Mouse (Mus musculus) kidney, embryonic 16.5 days (tissue): Measurements from ENCODE around the gene Ggcx. TPM values are rescaled to one million over a fixed set of nuclear protein-coding genes. Genes with fewer than 3 reads are reported as not detected.
"Not testable (repeated sequence)": the region's sequence is repeated elsewhere in the genome, so short reads cannot be mapped to it uniquely, and the experiment has no call there.

Experiments
- ATAC-seq: fragments of 200-750 bp; cut with Nextera tagmentation; 2 replicates; pipeline ENCODE4 v1.8.0; 2017; ENCODE audit warnings: moderate TSS enrichment; ENCODE audit not compliant: low FRiP score, low TSS enrichment
- H3K27ac ChIP-seq: fragments of 300-500 bp; sonication (generic); 2 replicates; pipeline ENCODE4 v1.5.1; 2014; ENCODE audit warnings: low read length
- H3K27me3 ChIP-seq: fragments of 300-500 bp; sonication (generic); 2 replicates; pipeline ENCODE4 v1.6.1; 2014; ENCODE audit warnings: low read length, control low read depth, mixed read lengths; ENCODE audit not compliant: insufficient read depth
- H3K36me3 ChIP-seq: fragments of 300-500 bp; sonication (generic); 2 replicates; pipeline ENCODE4 v1.6.1; 2014; ENCODE audit warnings: low read length, control low read depth, mixed read lengths; ENCODE audit not compliant: insufficient read depth
- H3K4me1 ChIP-seq: fragments of 300-500 bp; sonication (generic); 2 replicates; pipeline ENCODE4 v1.6.1; 2014; ENCODE audit warnings: low read length, control low read depth, mixed read lengths; ENCODE audit not compliant: insufficient read depth
- H3K4me2 ChIP-seq: fragments of 300-500 bp; sonication (generic); replicated peaks from 2 replicates; pipeline ENCODE4 v1.6.1; 2014; ENCODE audit warnings: low read depth, low read length
- H3K4me3 ChIP-seq: fragments of 300-500 bp; sonication (generic); 2 replicates; pipeline ENCODE4 v1.5.1; 2014; ENCODE audit warnings: mild to moderate bottlenecking, low read length
- H3K9ac ChIP-seq: fragments of 300-500 bp; sonication (generic); replicated peaks from 2 replicates; pipeline ENCODE4 v1.6.1; 2014; ENCODE audit warnings: low read length
- H3K9me3 ChIP-seq: fragments of 300-500 bp; sonication (generic); 2 replicates; pipeline ENCODE4 v1.6.1; 2016; ENCODE audit warnings: low read length, control low read depth
- WGBS: fragments of 180-500 bp; shearing (Covaris S2); extraction: QIAGEN DNeasy Blood & Tissue Kit; methylation state at CpG from one replicate; pipeline ENCODE4 v1.1.7; 2014; 5-methylcytosine and 5-hydroxymethylcytosine counted together
- polyA plus RNA-seq: library from polyadenylated mRNA; unstranded; fragments of >200 nt; fragmentation: Nextera tagmentation; extraction: Ambion mirVana; gene quantifications from 2 replicates; pipeline ENCODE4 v1.2.1, GENCODE M21; 2015

Ggcx gene
- polyA plus RNA-seq, 1 experiment from 2014 or later, result 31.4 TPM

DNA sequence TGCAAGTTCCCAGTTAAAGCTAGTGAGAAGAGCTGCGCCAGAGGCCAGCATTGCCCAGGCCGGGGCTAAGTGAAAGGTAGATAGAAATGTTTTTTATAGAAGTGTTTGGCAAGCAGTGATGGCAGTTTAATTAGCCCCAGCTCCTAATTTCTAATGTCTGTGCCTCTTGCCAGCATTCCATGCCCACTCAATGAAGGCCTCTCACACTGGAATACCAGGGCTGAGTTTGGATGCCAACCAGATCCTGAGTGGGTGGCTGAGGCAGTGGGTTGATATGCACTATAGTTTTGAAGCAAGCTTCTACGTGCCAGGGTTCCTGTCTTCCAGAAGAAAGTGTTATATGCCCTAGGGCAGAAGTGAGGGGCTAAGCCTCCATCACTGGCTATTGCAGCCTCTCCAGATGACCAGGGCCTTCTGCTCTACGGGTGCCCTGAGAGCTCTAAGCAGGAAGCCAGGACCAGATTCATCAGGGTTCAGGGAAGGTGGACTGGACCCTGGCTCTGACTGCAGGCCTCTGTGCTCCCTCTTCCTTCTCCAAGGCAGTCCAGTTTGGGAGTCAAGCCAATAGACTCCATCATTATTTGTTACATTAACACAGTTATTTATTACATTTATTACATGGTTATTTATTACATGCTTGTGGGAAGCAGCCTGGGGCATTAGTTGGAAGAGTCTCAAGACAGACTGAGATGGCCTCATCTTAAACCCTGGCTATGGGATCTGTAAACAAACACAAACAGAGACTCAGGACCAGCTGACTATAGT is 61.3 kb downstream of the Ggcx start:
- H3K9me3 ChIP-seq, result 0 out of 2 replicates have a peak, but pooled peaks cover 4% of the 10 kb centered on the region
- H3K9ac ChIP-seq, result no peak overlapping the region
- no peak overlapping the region for H3K27ac ChIP-seq
- ATAC-seq, result peak; percentile 44; the same call in 1 of the 2 replicates
- H3K36me3 ChIP-seq, result no peaks in the 10 kb centered on the region
- no peak overlapping the region for H3K4me2 ChIP-seq
- peaks cover 10% of the 10 kb centered on the region for H3K4me1 ChIP-seq
- no peaks in the 10 kb centered on the region for H3K27me3 ChIP-seq
- H3K4me3 ChIP-seq, result no peak overlapping the region
- WGBS, result 80% methylated on average over 4 of the region's 4 CpGs

DNA sequence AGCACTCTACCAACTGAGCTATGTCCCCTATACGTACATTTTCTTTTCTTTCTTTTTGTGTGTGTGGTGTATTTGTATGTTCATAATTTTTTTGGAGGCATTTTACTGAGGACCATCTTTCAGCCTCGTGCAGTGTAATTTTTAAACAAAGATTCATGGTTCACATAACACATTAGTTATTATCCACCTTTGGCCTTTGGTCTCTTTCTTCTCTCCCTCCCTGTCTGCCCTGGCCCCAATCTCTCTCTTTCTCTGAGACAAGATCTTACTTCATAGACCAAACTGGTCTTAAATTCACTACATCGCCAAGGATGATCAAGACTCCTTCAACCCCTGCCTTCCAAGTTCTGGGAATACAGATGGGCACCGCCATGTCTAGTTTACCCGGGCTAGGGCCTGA is 62.7 kb downstream of the Ggcx start:
- Histone ChIP-seq H3K4me3 (no peak overlapping the region), H3K9me3 (0 out of 2 replicates have a peak, but pooled peaks cover 4% of the 10 kb centered on the region), H3K36me3 (no peaks in the 10 kb centered on the region), H3K4me1 (peaks cover 10% of the 10 kb centered on the region), H3K27ac (no peak overlapping the region), H3K27me3 (no peaks in the 10 kb centered on the region), H3K4me2 (no peak overlapping the region), H3K9ac (no peak overlapping the region)
- WGBS, result 86% methylated on average over 5 of the region's 5 CpGs
- ATAC-seq, result no peak

DNA sequence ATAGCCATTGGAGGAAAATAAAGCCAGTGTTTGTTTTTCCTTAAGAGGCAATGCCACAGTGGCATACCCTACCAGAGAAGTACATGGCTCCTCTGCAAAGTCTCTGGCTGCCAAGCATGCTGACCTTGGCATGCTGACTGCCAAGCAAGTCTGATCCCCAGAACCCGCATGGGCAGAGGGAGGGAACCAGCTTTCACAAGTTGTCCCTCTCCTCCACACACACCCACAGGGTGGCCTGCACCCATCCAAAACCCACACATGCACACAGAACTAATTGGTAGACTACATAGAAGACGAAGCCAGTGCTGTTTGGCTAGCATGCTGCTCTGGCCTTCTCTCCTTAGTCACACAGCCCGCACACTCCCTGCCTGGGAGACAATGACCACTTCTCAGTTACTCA is 63.5 kb downstream of the Ggcx start:
- 91% methylated on average over 3 of the region's 3 CpGs for WGBS
- ATAC-seq, result no peak
- Histone ChIP-seq H3K9me3 (0 out of 2 replicates have a peak, but pooled peaks cover 4% of the 10 kb centered on the region), H3K4me1 (peaks cover 10% of the 10 kb centered on the region), H3K4me2 (no peak overlapping the region), H3K27me3 (no peaks in the 10 kb centered on the region), H3K9ac (no peak overlapping the region), H3K4me3 (no peak overlapping the region), H3K27ac (no peak overlapping the region), H3K36me3 (no peaks in the 10 kb centered on the region)

DNA sequence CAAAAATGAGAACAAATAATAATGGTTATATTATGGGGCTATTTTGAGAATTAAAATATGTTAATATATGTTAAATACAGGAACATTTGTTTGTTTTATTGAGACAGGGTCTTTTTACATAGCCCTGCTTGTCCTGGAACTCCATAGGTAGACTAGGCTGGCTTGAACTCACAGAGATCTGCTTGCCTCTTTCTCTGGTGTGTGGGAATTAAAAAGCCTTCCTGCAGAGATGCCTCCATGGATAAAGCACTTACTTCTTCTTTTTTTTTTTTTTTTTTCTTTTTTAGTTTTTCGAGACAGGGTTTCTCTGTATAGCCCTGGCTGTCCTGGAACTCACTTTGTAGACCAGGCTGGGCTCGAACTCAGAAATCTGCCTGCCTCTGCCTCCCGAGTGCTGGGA is 64.6 kb downstream of the Ggcx start:
- WGBS, result 100% methylated on average over 1 of the region's 3 CpGs
- ATAC-seq, H3K4me1 ChIP-seq: not testable (repeated sequence)

DNA sequence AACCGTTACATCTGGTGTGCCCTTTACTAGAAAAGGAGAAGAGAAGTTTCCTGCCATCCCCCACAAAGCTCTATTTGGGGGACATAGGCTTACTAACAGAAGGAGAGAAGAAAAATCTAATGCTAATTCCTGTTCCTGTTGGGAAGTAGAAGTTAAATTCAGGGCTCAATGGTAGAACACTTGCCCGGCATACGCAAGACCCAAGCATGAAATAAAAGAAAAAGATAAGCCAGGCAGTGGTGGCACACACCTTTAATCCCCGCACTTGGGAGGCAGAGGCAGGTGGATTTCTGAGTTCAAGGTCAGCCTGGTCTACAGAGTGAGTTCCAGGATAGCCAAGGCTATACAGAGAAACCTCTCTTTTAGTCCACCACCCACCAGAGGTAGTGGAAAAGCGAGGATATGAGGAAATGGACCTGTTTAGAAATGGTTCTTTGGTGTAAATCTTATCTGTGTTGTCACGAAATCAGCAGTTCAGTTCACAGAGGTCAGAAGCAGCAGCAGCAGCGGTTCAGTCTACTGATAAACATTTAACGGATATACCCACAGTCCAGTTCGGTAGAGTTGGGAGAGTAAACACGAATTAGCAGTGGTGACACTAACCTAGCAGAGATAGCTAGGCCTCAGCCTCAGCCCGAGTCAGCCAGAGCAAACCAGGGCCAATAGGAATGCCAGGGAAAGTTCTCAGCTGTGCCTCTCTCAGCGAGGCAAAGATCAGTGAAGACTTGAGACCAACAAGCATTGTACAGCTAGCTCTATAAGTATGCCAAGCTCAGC is 65.7 kb downstream of the Ggcx start:
- ATAC-seq, result no peak
- 89% methylated on average over 12 of the region's 12 CpGs for WGBS
- Histone ChIP-seq H3K4me2 (no peak overlapping the region), H3K36me3 (no peaks in the 10 kb centered on the region), H3K9ac (no peak overlapping the region), H3K4me3 (no peak overlapping the region), H3K9me3 (0 out of 2 replicates have a peak, but pooled peaks cover 4% of the 10 kb centered on the region), H3K4me1 (0 out of 2 replicates have a peak, but pooled peaks cover 5% of the 10 kb centered on the region), H3K27me3 (no peaks in the 10 kb centered on the region), H3K27ac (no peak overlapping the region)

More for the DNA sequence above, 64.6 kb downstream of the Ggcx start:
- not testable (repeated sequence) for H3K4me2 ChIP-seq, H3K36me3 ChIP-seq, H3K27me3 ChIP-seq, H3K27ac ChIP-seq, H3K9me3 ChIP-seq, H3K4me3 ChIP-seq, H3K9ac ChIP-seq

DNA sequence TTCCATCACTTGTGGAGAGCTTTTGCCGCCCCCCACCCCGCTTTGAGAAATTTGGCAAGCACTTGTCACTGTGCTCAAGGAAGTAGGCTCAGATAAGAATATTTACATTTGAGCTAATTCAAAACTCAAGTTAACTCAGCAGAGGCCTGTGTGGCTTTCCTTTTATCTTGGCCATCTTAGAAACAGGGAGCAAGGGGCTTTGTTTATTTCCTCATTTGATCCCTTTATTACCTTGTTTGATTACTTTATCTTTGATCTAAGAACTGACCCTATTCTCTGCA is 66.3 kb downstream of the Ggcx start:
- H3K9ac ChIP-seq, result no peak overlapping the region
- no peak overlapping the region for H3K27ac ChIP-seq
- H3K4me2 ChIP-seq, result no peak overlapping the region
- H3K4me1 ChIP-seq, result 0 out of 2 replicates have a peak, but pooled peaks cover 2% of the 10 kb centered on the region
- no peaks in the 10 kb centered on the region for H3K27me3 ChIP-seq
- no peaks in the 10 kb centered on the region for H3K36me3 ChIP-seq
- ATAC-seq, result no peak
- no peak overlapping the region for H3K4me3 ChIP-seq
- 0 out of 2 replicates have a peak, but pooled peaks cover 4% of the 10 kb centered on the region for H3K9me3 ChIP-seq
- WGBS, result 94% methylated on average over 2 of the region's 2 CpGs

Other genes with a start within 250 kb of the Ggcx start
- gene Atoh8, start 178.7 kb upstream of the Ggcx start, polyA plus RNA-seq, result 24.2 and 25.3 TPM in 2 replicates
- gene Sftpb, start 109.7 kb upstream of the Ggcx start, polyA plus RNA-seq, result 5.4 TPM in 1 of 2 replicates, not detected in the other
- 43.5 and 47.5 TPM in 2 replicates for gene Usp39, start 69.1 kb upstream of the Ggcx start, polyA plus RNA-seq
- gene 0610030E20Rik, start 67.0 kb upstream of the Ggcx start, polyA plus RNA-seq, result 28.3 and 31.0 TPM in 2 replicates
- 40.8 and 43.9 TPM in 2 replicates for gene Tmem150a, start 58.9 kb upstream of the Ggcx start, polyA plus RNA-seq
- gene Rnf181, start 47.4 kb upstream of the Ggcx start, polyA plus RNA-seq, result 153 and 164 TPM in 2 replicates
- gene Vamp5, start 33.8 kb upstream of the Ggcx start, polyA plus RNA-seq, result 35.7 and 42.5 TPM in 2 replicates
- 154 and 180 TPM in 2 replicates for gene Vamp8, start 23.6 kb upstream of the Ggcx start, polyA plus RNA-seq
- gene Mat2a, start 25.2 kb downstream of the Ggcx start, polyA plus RNA-seq, result 456 and 460 TPM in 2 replicates
- 0.17 TPM in 1 of 2 replicates, not detected in the other for gene Sh2d6, start 107.4 kb downstream of the Ggcx start, polyA plus RNA-seq
- gene Capg, start 130.1 kb downstream of the Ggcx start, polyA plus RNA-seq, result 83.1 and 94.3 TPM in 2 replicates
- 18.9 and 19.5 TPM in 2 replicates for gene Elmod3, start 184.1 kb downstream of the Ggcx start, polyA plus RNA-seq
- gene Retsat, start 184.2 kb downstream of the Ggcx start, polyA plus RNA-seq, result 33.8 and 36.0 TPM in 2 replicates
- 43.3 and 46.3 TPM in 2 replicates for gene Tgoln1, start 202.7 kb downstream of the Ggcx start, polyA plus RNA-seq